Mouse (Mus musculus): ENCODE results near the gene Zfpm1.

The Zfpm1 gene

DNA sequence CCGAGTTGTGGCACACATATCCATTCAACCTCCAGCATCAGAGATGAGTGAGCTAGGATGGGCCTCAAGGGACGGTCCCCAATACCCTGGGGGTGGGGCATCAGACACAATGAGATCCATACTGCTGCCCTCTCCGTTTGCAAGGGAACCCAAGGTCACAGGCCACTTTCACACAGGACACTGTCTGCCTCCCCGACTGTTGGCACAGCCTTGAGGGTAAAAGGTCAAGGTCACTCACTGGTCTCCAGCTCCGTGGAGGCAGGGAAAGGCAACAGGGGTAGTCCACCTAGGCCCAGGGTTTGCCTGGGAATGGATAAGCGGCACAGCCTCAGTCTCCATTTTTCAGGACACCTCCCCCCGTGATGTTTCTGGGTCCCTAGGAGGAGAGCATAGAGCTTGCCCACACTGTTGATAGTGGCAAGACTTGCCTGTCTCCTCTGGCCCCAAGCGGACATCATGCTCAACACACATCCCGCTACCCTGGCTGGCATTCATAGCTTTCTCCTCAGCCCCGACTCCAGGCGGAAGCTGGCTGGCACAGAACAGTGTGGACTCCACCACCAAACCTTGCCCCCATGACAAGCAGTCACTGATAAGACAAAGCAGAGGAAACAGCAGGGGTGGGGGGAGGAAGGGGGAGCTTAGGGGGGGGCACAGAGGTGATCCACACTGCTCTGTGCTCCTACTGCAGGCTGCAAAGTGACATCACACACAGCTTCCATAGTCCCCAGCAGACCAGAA is 7.1 kb upstream of the Zfpm1 start:
- DNase-seq (ENCODE audit: low spot score in 2 of 2): no peak

GRCm38 (mm10) chr8:122276308-122276707 is 5.6 kb upstream of the Zfpm1 start:
- DNase-seq (ENCODE audit: low spot score in 2 of 2): no peak

- DNase-seq (ENCODE audit: low spot score in 2 of 2): no peak
Observed at GRCm38 (mm10) chr8:122277204-122277995, 4.5 kb upstream of the Zfpm1 start.

DNA sequence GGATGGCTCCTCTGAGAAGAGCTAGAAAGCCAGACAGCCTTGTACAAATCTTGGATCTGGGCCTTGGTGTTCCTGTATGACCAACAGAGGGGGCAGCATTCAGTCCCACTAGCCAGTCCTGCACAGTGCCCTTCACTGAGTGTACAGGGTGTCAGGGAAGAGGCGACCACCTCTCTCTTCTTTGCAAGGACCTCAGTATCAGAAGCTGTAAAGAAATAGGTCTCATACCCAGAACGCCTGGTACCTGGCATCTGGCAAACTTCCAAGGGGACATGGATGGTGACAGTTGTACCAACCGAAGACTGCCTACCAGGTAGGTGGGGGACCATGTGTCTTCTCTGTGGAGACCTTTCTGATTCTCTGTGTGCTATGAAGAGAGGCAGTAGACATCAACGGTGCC is 1.8 kb upstream of the Zfpm1 start:
- DNase-seq (ENCODE audit: low spot score in 2 of 2): no peak

DNA sequence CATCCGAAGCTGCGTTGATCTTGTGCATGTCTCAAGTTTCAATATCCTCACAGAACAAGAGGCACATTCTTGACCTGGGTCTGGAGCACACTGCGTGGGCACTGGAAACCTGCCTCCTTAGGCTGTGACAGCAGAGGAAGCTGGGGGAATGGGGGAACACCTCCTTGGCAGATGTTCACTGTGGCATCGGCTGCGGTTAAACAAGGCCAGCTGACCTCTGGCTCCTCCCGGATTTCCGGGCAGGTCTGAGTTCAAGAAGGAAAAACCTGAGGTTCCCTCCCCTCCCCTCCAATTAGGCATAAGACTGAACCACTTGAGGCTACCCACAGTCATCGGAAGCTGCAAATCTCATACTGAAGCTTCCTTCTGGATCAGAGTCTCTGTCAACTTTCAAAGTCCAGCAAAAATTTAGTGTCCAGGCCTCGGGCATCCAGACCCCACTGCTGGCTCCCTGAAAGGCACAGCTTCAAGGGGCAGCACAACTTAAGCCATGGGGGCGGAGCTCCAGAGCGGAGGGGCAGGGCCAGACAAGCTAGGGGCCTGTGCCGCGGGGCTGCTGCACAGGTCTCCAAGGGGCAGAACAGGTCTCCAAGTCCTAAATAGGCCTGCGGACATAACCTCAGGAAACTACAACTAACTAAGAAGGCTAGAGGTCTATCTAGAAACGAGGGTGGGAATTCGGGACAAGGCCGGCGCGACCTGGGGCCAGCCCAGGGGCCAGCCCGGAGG is 1.2 kb upstream of the Zfpm1 start:
- DNase-seq (ENCODE audit: low spot score in 2 of 2): peak in 1 of 2 experiments; percentile 22

DNA sequence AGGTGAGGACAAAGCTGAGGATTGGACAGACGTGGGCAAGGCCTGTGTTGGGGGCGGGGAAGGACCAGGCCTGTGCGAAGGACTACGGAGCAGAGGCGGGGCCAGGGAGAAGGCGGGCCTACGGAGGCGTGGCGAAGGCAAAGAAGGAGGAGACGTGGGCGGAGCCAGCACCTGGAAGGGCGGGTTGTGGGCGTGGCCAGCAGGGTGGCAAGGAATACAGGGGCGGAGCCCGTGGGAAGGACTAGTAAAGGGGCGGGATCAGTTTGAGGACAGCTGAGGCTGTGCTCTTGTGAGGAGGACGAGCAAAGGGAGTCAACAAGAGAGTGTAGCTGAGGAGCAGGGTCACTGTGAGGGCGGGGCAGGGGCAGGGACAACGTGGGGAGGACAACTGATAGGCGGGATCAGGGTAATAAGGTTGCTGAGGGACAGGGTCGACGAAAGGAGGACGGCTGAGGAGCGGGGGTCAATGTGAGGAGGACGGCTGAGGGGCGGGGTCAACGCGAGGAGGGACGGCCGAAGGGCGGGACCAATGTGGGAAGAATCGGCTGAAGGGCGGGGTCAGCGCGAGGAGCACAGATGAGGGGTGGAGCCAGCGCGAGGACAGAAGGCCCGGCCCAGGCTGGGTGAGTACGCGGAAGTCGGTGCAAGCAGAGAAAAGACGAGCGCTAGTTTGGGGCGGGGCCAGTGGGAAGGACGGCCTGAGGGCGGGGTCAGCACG is 465 bp upstream of the Zfpm1 start:
- peak; percentile 98 to 99 for DNase-seq (ENCODE audit: low spot score in 2 of 2)

DNA sequence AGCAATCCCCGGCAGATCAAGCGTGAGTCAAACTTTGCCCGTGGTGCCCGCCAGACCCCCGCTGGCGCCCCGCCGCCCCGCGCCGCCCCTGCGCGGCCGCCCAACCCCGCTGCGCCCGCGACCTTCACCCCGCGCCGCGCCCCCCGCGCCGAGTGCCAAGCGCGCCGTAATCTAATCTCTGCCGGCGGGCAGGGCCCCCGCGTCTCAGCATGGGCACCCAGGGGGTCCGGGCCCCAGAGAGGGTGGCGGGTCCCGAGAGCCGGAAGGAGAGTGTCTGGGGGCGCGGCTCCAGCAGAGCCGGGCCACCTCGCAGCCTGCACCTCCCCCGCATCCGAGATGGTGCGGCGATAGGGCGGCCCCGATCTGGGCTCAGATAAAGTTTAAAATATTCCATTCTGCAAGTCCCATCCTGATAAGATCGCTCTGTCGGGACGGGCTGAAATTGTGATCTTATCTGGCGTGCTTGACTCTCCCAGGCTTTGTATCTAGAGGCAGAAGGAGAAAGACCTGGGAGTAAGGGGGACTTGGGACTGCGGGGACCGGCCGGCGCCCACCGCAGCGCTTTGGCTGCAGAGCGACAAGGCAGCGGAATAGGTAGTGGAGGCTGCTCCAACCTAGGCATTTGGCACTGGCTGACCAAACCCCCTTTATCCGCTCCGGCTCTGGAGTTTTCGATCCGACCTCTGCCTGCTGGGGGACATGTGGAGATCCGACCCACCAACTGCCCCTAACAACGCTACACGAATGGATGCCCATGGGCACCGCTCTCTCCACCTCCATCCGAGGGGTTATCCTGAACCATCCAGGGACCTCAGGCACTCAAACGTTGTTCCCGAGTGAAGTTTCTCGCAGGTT is 787 bp downstream of the Zfpm1 start:
- DNase-seq (ENCODE audit: low spot score in 2 of 2): peak in 1 of 2 experiments; percentile 36

- DNase-seq (ENCODE audit: low spot score in 2 of 2): peak; percentile 83 to 85
Observed at GRCm38 (mm10) chr8:122283356-122284202, 1.6 kb downstream of the Zfpm1 start.

GRCm38 (mm10) chr8:122284203-122284658 is 2.3 kb downstream of the Zfpm1 start:
- DNase-seq (ENCODE audit: low spot score in 2 of 2): peak in 1 of 2 experiments; percentile 28

GRCm38 (mm10) chr8:122284659-122285261 is 2.8 kb downstream of the Zfpm1 start:
- peak in 1 of 2 experiments; percentile 18 for DNase-seq (ENCODE audit: low spot score in 2 of 2)

GRCm38 (mm10) chr8:122285727-122286126 is 3.8 kb downstream of the Zfpm1 start:
- DNase-seq (ENCODE audit: low spot score in 2 of 2): no peak

DNA sequence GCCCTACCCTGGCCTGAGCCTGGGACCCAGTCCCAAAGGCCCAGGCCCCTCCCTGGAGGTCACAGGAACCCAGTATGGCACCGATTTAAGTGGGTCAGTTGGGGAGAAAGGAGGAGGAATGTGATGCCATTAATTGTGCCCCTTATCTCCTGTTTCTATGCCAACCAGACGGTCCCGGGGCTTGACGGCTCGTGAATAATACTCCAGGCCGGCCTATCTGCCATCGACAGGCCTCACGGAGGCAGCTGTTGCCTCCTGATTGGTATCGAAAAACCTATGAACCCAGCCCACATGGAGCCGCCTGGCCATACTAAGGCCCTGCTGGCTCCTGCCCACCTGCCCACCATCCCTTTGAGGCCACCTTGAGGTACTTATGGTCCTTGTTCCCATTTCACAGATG is 5.0 kb downstream of the Zfpm1 start:
- no peak for DNase-seq (ENCODE audit: low spot score in 2 of 2)

GRCm38 (mm10) chr8:122287742-122288141 is 5.8 kb downstream of the Zfpm1 start:
- DNase-seq (ENCODE audit: low spot score in 2 of 2): no peak

GRCm38 (mm10) chr8:122288344-122288743 is 6.4 kb downstream of the Zfpm1 start:
- no peak for DNase-seq (ENCODE audit: low spot score in 2 of 2)

DNA sequence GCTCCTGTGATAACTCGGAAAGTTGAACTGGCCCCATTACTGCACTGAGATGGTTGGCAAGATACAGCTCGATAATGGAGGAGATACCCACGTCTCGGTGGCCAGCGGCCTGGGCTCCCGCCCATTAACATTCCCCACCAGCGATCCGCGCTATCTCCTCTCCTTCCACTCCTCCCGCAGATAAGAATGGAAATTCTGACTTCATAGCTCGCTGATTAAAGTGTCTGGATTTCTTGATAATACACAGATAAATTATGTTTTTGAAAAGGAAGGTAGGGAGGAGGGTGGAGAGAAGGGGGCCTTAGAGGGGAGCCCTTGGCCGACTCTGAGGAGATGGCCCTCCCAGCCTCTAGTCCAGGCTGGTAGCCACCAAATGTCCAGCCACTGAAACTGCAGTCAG is 9.1 kb downstream of the Zfpm1 start:
- DNase-seq (ENCODE audit: low spot score in 2 of 2): no peak

DNA sequence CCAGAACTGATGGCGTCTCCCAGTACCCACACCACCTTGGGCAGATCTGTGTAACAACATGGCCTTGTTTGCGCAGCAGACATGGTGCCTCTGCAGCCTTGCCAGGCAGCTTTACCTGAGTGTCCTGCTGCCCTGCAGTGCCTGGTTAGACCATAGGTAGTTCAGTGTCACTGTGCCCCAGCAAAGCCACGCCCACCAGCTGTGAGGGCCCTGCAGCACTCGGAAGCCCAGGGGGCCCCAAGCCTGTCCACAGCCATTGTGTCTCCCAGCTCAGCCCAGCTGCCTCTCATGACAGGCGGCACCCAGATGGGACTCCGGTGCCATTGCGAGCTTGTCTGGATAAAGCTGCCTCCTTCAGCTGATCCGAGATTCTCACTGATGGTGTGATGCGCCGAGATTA is 9.6 kb downstream of the Zfpm1 start:
- DNase-seq (ENCODE audit: low spot score in 2 of 2): no peak

DNA sequence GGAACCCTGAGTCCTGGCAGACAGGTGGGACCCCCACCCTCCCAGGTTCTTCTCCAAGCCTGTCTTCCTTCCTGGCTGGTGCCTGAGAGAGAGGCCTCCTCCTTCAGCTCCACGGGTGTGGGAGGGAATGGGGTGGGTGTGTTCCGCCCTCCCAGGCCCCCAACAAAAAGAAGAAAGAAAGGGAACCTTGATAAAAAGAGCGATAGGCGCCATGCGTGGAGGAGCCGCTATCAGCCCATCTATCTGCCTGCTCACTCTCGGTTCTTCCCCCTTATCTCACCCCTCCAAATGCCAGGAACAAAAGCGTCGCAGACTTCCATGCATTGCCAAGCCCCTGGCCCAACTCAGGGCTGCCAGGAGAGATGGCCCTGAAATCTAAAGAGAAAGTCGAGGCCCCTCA is 11.5 kb downstream of the Zfpm1 start:
- no peak for DNase-seq (ENCODE audit: low spot score in 2 of 2)

- peak in 1 of 2 experiments; percentile 55 for DNase-seq (ENCODE audit: low spot score in 2 of 2)
Observed at GRCm38 (mm10) chr8:122294273-122294683, 12.3 kb downstream of the Zfpm1 start.

GRCm38 (mm10) chr8:122295389-122295788 is 13.4 kb downstream of the Zfpm1 start:
- DNase-seq (ENCODE audit: low spot score in 2 of 2): no peak
